Mouse (Mus musculus): ENCODE measurements around the gene Slc2a9. TPM values are rescaled to one million over a fixed set of nuclear protein-coding genes. Genes with fewer than 3 reads are reported as not detected.
A peak's percentile ranks its signal among the peaks of the same experiment; 100 is the strongest.

Gene Slc2a9
- polyA plus RNA-seq, 1 experiment: not detected

GRCm38 (mm10) chr5:38536822-38537221 lies 33.9 kb upstream of the Slc2a9 start:
- peaks cover 64% of the 10 kb centered on the region for H3K36me3 ChIP-seq (ENCODE audit: control insufficient read depth, insufficient read depth, low read length, poor library complexity, severe bottlenecking)
- H3K4me1 ChIP-seq (ENCODE audit: control insufficient read depth, insufficient read depth, low read length): no peaks in the 10 kb centered on the region
- no peak for TF ChIP-seq EP300 (IDR thresholded peaks at IDR 0.05; ENCODE audit: insufficient read depth, low read depth, low read length)
- TF ChIP-seq POLR2A (IDR thresholded peaks at IDR 0.05; ENCODE audit: insufficient read depth, low read length): no peak
- no peak for TF ChIP-seq CTCF (IDR thresholded peaks at IDR 0.05; ENCODE audit: low read depth, low read length)

GRCm38 (mm10) chr5:38532084-38532483 lies 29.1 kb upstream of the Slc2a9 start:
- Histone ChIP-seq H3K27ac (ENCODE audit: insufficient read depth, low read length) (no peak overlapping the region), H3K9ac (ENCODE audit: low read depth, poor library complexity, severe bottlenecking) (no peak overlapping the region), H3K9me3 (replicated peaks; ENCODE audit: control insufficient read depth, insufficient read depth, low read length, poor library complexity, severe bottlenecking) (no peaks in the 10 kb centered on the region), H3K36me3 (ENCODE audit: control insufficient read depth, insufficient read depth, low read length, poor library complexity, severe bottlenecking) (peaks cover 50% of the 10 kb centered on the region), H3K4me1 (ENCODE audit: control insufficient read depth, insufficient read depth, low read length) (no peaks in the 10 kb centered on the region), H3K27me3 (ENCODE audit: control insufficient read depth, insufficient read depth, low read length, poor library complexity, severe bottlenecking) (no peaks in the 10 kb centered on the region), H3K4me3 (ENCODE audit: low read depth, low read length) (no peak overlapping the region)
- TF ChIP-seq POLR2A (IDR thresholded peaks at IDR 0.05; ENCODE audit: insufficient read depth, low read length): no peak
- no peak for TF ChIP-seq CTCF (IDR thresholded peaks at IDR 0.05; ENCODE audit: low read depth, low read length)
- no peak for TF ChIP-seq EP300 (IDR thresholded peaks at IDR 0.05; ENCODE audit: insufficient read depth, low read depth, low read length)

More at GRCm38 (mm10) chr5:38536822-38537221, 33.9 kb upstream of the Slc2a9 start:
- Histone ChIP-seq H3K9me3 (replicated peaks; ENCODE audit: control insufficient read depth, insufficient read depth, low read length, poor library complexity, severe bottlenecking) (no peaks in the 10 kb centered on the region), H3K27ac (ENCODE audit: insufficient read depth, low read length) (no peak overlapping the region), H3K27me3 (ENCODE audit: control insufficient read depth, insufficient read depth, low read length, poor library complexity, severe bottlenecking) (no peaks in the 10 kb centered on the region), H3K4me3 (ENCODE audit: low read depth, low read length) (no peak overlapping the region), H3K9ac (ENCODE audit: low read depth, poor library complexity, severe bottlenecking) (no peak overlapping the region)

GRCm38 (mm10) chr5:38529724-38530428 lies 26.9 kb upstream of the Slc2a9 start:
- H3K27ac ChIP-seq (ENCODE audit: insufficient read depth, low read length): no peak overlapping the region
- H3K36me3 ChIP-seq (ENCODE audit: control insufficient read depth, insufficient read depth, low read length, poor library complexity, severe bottlenecking): peaks cover 32% of the 10 kb centered on the region
- H3K9me3 ChIP-seq (replicated peaks; ENCODE audit: control insufficient read depth, insufficient read depth, low read length, poor library complexity, severe bottlenecking): no peaks in the 10 kb centered on the region
- no peaks in the 10 kb centered on the region for H3K4me1 ChIP-seq (ENCODE audit: control insufficient read depth, insufficient read depth, low read length)
- no peak overlapping the region for H3K4me3 ChIP-seq (ENCODE audit: low read depth, low read length)
- H3K27me3 ChIP-seq (ENCODE audit: control insufficient read depth, insufficient read depth, low read length, poor library complexity, severe bottlenecking): no peaks in the 10 kb centered on the region
- TF ChIP-seq POLR2A (IDR thresholded peaks at IDR 0.05; ENCODE audit: insufficient read depth, low read length) (no peak), CTCF (IDR thresholded peaks at IDR 0.05; ENCODE audit: low read depth, low read length) (peak; percentile 51)
- H3K9ac ChIP-seq (ENCODE audit: low read depth, poor library complexity, severe bottlenecking): no peak overlapping the region

GRCm38 (mm10) chr5:38522977-38523376 lies 20.0 kb upstream of the Slc2a9 start:
- Histone ChIP-seq H3K4me3 (ENCODE audit: low read depth, low read length) (no peak overlapping the region), H3K4me1 (ENCODE audit: control insufficient read depth, insufficient read depth, low read length) (peaks cover 2% of the 10 kb centered on the region), H3K27ac (ENCODE audit: insufficient read depth, low read length) (no peak overlapping the region), H3K27me3 (ENCODE audit: control insufficient read depth, insufficient read depth, low read length, poor library complexity, severe bottlenecking) (no peaks in the 10 kb centered on the region), H3K36me3 (ENCODE audit: control insufficient read depth, insufficient read depth, low read length, poor library complexity, severe bottlenecking) (peaks cover 8% of the 10 kb centered on the region), H3K9me3 (replicated peaks; ENCODE audit: control insufficient read depth, insufficient read depth, low read length, poor library complexity, severe bottlenecking) (no peaks in the 10 kb centered on the region), H3K9ac (ENCODE audit: low read depth, poor library complexity, severe bottlenecking) (no peak overlapping the region)
- TF ChIP-seq CTCF (IDR thresholded peaks at IDR 0.05; ENCODE audit: low read depth, low read length) (no peak), POLR2A (IDR thresholded peaks at IDR 0.05; ENCODE audit: insufficient read depth, low read length) (no peak), EP300 (IDR thresholded peaks at IDR 0.05; ENCODE audit: insufficient read depth, low read depth, low read length) (no peak)

GRCm38 (mm10) chr5:38520838-38521237 lies 17.9 kb upstream of the Slc2a9 start:
- Histone ChIP-seq H3K4me3 (ENCODE audit: low read depth, low read length) (no peak overlapping the region), H3K9me3 (replicated peaks; ENCODE audit: control insufficient read depth, insufficient read depth, low read length, poor library complexity, severe bottlenecking) (no peaks in the 10 kb centered on the region), H3K4me1 (ENCODE audit: control insufficient read depth, insufficient read depth, low read length) (peaks cover 6% of the 10 kb centered on the region), H3K36me3 (ENCODE audit: control insufficient read depth, insufficient read depth, low read length, poor library complexity, severe bottlenecking) (no peaks in the 10 kb centered on the region), H3K27ac (ENCODE audit: insufficient read depth, low read length) (peak overlapping the region; percentile 63), H3K9ac (ENCODE audit: low read depth, poor library complexity, severe bottlenecking) (no peak overlapping the region), H3K27me3 (ENCODE audit: control insufficient read depth, insufficient read depth, low read length, poor library complexity, severe bottlenecking) (no peaks in the 10 kb centered on the region)
- no peak for TF ChIP-seq CTCF (IDR thresholded peaks at IDR 0.05; ENCODE audit: low read depth, low read length)
- peak; percentile 83 for TF ChIP-seq EP300 (IDR thresholded peaks at IDR 0.05; ENCODE audit: insufficient read depth, low read depth, low read length)

- Histone ChIP-seq H3K9me3 (replicated peaks; ENCODE audit: control insufficient read depth, insufficient read depth, low read length, poor library complexity, severe bottlenecking) (no peaks in the 10 kb centered on the region), H3K4me1 (ENCODE audit: control insufficient read depth, insufficient read depth, low read length) (peaks cover 4% of the 10 kb centered on the region), H3K4me3 (ENCODE audit: low read depth, low read length) (no peak overlapping the region), H3K27me3 (ENCODE audit: control insufficient read depth, insufficient read depth, low read length, poor library complexity, severe bottlenecking) (no peaks in the 10 kb centered on the region), H3K9ac (ENCODE audit: low read depth, poor library complexity, severe bottlenecking) (no peak overlapping the region), H3K27ac (ENCODE audit: insufficient read depth, low read length) (no peak overlapping the region), H3K36me3 (ENCODE audit: control insufficient read depth, insufficient read depth, low read length, poor library complexity, severe bottlenecking) (no peaks in the 10 kb centered on the region)
- TF ChIP-seq CTCF (IDR thresholded peaks at IDR 0.05; ENCODE audit: low read depth, low read length) (peak; percentile 27), EP300 (IDR thresholded peaks at IDR 0.05; ENCODE audit: insufficient read depth, low read depth, low read length) (no peak)
These were observed 13.3 kb upstream of the Slc2a9 start for GRCm38 (mm10) chr5:38516267-38516666.

Data from ES-Bruce4 (cell line).